Mouse (Mus musculus): ENCODE measurements at regions not wholly inside any gene's neighbourhood (a gene's known extent, or its start where the extent isn't known, plus 50 kb on each side); places are given as distances from the start of the nearest gene placed in this dataset.

DNA sequence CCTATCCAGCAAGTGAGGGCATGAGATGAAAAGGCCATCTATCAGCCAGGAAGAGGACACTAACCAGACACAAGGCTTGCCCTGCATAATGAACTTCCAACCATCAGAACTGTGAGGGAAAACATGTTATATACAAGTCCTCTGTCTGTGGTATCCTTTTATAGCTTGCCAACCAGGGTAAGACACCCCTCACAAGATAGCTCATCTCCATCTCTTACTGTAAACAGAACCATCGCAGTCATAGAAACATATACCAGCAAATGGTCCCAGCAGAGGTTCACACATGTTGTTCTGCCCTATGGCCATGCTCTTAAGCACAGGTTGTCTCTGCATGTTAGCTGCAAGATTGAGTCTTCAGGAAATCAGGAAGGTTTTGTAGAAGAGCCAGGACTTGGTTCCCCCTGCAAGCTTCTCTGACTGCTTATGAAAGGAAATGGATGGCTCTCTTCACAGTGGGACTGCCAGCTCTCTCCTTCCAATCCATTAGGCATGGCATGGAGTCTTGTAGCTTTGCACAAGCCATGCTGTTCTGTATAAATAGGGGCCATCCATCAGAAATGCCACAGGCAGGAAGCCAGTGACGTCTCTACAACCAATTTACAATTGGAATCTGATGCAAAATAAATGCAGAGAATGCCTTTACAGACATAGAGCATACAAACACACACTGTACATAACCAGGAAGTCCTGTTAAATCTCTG lies 1514.0 kb upstream of the Lrrc6 start:
- no peak for DNase-seq (ENCODE audit: low spot score in 2 of 2)

DNA sequence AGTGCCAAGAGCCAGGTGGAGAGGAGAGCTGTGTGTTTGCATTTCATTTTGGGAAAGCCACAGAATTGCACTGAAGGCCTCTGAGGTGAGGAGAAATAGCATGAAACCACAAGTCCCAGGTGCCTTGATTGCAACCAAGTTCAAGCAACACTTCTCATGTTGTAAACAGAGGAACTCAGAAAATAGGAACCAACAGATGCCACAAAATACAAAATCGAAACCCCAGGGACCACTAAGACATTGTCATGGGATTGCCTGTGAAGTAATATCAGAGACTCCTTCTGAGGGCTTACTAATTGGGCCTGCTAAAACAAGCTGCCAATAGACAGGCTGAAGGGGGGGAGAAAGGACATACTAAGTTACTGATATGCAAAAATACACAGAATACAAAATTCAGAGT lies 1510.5 kb upstream of the Lrrc6 start:
- no peak for DNase-seq (ENCODE audit: low spot score in 2 of 2)

DNA sequence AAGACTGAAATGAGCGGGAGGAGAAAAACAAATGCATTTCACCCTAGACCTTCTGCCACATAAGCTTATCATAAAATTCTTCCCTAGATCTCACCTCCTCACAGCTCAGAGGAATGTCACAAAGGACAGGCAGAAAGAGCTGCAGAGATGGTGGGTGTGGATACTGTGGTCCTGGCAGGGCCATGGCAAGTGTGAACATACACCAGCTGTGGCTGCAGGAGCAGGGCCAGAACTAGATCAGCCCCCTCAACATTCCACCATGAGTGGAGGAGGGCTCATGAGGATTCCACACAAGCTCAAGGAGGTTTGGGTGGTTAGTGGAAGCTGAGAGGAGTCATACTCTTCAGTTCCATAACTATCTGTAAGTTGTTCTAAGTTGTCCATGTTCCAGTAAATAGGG lies 1509.5 kb upstream of the Lrrc6 start:
- no peak for DNase-seq (ENCODE audit: low spot score in 2 of 2)

DNA sequence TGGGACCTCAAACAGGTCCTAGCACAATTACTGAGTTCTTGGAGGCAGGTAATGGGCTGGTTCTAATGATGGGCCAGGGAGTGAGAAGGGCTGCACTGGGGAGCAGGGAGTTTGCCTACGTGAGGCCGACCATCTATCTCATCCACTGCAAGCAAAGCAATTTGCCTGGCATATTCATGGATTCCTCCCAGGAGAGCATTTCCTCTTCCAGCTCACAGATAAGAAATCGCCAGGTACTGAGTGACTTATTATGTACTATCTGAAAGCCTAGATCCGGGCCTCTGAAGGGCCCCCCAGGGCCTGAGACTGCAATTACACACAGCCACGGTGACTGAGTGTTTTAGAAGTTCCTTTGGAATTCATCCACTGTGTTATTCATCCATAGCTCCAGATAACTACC lies 1504.1 kb upstream of the Lrrc6 start:
- no peak for DNase-seq (ENCODE audit: low spot score in 2 of 2)

DNA sequence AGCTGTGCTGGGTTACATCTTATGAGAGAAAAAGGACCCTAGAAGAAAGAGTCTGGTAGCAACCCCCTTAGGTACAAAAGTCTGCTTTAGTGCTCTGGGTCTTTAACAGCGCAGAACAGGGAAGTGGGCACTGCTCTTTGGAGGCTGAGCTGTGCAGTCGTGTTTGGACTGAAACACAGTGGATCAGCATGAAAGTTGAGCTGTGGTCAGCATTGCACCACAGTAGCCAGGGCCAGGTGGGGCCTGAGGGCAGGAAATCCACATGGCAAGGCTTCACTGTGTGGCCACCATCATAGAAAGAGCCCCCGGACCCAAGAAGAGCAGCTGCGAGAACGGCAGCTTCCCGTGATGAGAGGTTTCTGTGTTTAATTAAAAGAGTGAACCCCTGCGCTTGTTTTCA lies 1495.8 kb upstream of the Lrrc6 start:
- no peak for DNase-seq (ENCODE audit: low spot score in 2 of 2)

DNA sequence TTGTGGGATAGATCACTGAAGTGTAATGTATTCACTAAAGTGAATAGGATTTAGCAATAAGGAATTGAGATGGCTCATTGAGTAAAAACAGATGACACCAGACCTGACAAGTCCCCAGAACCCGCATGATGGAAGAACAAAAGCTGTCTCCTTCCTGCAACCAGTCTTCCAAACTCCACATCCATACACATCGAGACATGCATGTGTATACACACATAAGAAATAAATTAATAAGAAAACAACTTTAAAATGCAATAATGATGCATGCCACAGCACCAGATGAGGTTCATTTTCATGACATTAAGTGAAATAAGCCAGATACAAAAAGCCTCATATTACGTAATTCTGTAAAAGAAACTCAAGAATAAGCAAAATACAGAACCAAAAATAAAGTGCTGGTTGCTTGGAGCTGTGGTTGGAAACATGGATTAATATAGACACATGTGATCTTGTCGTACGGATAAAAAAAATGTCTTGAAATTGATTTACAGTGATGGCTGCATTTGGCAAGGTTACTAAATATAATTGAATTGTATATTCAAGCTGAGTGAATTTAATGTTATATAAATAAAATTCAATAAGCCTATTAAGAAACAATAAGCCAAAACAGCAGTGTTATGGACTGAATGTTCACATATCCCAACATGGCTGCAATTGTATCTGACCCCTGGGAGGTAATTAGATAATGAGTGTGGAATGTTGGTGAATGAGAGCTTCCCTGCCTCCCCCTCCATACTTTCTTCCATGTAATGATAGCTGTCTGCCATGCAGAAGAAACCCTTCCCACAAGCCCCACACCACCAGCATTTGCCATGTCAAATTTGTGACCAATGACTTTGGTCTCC lies 1488.9 kb upstream of the Lrrc6 start:
- DNase-seq (ENCODE audit: low spot score in 2 of 2): no peak

DNA sequence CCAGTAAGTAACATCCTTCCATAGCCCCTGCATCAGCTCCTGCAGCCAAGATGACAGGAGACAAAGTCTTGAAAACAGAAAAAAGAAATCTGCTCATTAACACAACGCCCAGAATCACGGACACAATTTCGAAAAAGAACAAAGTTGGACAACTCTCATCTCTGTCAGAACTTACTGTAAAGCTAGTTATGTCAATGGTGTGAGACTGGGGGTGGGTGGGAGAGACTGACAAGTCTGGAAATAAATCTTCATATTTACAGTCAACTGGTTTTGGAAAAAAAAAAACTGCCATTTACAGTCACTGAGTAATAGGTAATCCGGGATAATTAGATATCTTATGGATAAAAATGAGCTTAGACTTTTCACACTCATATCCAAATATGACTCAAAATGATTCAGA lies 1487.2 kb upstream of the Lrrc6 start:
- no peak for DNase-seq (ENCODE audit: low spot score in 2 of 2)

DNA sequence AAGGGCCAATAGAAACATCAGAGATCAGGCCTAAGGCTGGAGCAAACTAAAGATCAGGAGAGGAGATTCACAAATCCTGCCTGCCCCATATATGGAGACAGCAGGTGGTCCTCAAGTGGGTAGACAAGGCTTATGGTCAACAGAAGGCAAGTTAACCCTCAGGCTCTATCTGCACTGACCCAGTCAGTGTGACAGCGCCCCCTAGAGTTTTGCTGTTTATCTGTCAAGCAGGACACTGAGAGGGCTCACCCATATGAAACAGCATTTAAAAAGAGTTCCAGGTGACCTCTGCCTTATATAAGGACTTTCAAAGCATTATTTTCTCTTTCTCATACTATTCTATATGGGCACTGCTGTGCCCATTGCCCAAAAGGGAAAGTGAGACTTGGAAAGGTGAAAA lies 1482.5 kb upstream of the Lrrc6 start:
- DNase-seq (ENCODE audit: low spot score in 2 of 2): no peak

DNA sequence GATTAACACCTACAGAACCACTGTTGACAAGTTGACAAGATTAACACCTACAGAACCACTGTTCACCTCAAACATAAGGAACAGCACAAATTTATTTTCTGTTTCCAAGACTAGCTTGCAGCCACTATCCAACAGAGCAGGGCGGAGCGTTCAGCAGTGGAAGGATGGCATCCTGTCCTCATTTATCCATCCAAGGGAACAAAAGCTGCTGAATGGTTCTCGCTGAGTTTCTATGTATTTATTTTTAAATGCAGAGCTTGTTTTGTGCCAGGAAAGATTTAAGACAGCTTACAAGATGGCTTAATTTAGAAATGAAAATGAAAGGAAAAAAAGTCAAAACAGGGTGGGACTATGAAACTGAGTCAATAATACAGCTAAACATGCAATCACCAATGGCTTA lies 1481.2 kb upstream of the Lrrc6 start:
- no peak for DNase-seq (ENCODE audit: low spot score in 2 of 2)

DNA sequence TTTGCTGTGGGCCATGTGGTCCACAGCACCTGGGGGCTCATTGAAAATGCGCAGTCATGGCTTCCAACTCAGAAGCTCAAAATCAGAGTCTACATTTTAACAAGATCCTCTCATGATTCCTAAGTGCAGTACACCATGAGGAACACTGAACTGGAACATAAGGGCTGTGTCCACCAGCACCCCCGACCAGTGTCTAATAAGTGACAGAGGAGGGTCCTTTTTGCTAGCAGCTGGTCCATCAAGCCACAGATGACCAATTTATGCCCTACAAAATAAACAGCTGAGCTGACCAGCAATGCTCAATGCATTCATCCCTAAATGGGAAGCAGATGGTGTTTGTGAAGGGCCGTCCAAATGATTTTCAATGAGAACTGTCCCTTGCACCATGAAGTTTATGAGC lies 1478.7 kb upstream of the Lrrc6 start:
- no peak for DNase-seq (ENCODE audit: low spot score in 2 of 2)

DNA sequence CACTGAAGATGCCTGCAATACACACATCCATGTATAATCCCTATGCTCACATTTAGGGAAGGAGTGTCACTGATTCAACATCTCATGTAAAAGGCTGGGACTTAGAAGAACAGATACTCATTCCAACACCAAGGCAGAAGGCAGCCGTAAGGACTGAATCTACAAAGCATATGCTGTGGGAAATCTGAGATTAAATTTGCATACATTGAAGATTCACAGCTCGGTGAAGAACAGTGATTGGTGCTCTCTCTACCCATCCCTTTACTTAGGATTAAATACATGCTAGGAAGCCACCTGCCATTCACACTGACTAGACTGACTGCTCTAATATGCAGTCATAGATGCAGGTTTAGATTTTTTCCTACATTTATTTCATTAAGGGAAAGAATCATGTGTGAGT lies 1476.5 kb upstream of the Lrrc6 start:
- DNase-seq (ENCODE audit: low spot score in 2 of 2): no peak

DNA sequence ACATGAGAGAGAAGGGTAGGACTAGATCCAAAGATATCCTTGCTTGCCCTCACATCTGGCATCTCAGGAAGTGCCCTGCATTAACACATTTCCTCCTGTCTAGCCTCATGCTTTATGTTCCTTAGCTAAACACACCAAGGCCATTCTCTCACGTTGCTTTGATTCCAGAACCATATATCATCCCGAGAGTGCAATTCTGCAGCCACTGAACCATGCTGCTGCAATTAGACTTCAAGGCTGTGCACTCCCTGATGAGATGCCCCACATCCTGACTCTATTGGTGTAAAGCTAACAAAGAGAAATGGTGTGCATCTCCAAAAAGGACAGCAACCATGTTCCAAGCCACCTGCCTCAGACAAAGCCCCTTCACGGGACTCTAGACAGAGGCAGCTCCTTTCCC lies 1471.3 kb upstream of the Lrrc6 start:
- DNase-seq (ENCODE audit: low spot score in 2 of 2): no peak

DNA sequence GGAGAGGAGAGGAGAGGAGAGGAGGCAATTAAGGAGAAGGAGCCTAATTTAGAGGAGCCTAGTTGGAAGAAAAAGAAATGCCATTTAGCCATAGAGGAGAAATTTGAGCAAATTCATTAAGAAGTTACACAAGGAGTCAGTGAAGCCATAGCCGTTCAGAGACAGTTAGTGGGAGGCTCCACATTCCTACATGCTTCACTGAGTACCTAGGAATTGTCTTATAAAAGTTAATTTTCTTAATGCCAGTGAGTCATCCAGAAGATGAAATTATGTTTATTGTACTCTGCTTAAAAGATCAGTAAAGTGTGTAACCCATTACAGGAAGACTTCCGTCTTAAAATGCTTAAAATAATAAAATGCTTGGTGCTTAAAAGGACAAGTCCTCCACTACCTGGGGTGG lies 1453.5 kb upstream of the Lrrc6 start:
- no peak for DNase-seq (ENCODE audit: low spot score in 2 of 2)

DNA sequence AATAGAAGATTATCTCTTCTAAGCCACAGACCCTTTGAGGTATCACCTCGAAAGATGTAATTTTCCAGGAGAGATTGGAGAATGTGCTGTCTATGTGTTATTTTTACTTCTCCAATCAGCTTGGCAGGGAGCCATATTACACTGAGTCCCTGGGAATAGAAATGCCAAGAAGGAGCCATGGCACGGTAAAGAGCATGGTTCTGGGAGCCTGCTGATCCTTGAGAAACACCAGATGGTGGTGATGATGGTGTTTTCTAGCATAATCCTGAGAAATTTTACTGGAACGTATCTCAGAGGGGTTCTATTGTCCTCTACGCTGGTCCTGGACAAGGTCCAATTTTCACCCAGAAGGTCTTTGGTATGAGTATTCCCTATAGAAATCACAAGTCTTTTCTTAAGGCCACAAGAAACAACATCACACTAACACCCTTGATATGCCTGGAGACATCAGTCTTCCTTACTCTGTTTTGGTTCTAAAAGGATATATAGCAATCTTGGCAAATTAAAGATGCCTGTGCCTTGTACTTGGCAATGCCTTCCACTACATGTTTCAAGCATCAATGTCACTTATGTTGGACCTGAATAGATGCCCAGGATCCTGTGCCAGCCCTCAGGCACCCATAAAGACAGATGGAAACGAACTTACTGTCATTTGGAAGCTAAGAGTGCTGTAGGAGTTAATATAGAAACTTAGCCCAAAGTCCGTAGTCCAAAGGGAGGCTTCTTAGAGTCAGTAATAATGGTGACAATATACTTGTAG lies 1449.8 kb upstream of the Lrrc6 start:
- DNase-seq (ENCODE audit: low spot score in 2 of 2): no peak

DNA sequence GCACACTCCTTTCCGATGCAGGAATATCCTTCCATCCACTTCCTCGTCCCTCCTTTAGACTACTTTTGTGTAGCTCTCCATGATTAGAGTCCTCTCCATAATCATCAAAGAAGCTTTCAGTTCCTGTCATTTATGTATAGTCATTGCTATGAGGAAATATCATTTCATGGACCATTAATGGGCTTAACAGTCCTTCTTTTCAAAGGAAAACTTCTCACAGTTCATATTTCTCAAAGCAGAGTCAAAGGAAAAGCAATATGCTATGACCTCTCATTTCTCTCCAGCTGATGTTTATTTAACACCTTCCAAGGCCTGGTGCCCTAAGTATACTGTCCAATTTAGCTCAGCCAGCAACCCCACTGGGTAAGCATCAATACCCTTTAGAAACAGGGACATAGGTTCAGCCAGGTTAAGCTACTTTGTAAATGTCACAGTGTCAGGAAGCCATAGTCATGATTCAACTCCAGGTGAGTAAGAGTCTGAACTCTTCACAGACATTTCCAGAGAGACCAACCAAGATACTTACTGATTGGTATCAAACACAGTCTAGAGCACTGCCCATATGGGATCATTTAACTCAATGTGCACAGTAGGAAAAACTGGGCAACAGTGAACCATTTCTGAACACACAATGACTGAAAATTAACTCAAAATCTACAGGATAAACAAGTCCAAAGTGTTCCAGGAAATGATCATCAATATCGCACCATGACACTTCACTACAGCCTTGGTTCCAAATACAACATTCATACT lies 1443.8 kb upstream of the Lrrc6 start:
- DNase-seq (ENCODE audit: low spot score in 2 of 2): no peak

DNA sequence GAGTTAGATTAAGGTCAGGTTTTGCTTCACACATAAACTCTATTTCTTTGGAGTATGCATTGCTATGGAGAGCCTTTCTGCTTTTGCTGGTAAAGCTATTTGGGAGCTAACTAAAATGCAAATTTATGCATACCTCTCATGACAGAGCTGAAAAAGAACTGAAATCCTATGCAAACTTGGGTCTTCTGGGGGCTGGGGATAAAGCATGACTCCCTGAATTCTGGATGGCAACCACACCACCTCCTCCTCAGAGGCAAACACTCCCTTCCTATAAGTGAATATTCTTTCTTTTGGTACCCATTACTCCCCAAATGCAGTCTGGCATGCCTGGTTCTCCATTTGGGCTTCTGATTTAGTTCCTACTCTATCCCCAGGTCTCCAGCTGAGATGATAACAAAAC lies 1442.3 kb upstream of the Lrrc6 start:
- DNase-seq (ENCODE audit: low spot score in 2 of 2): peak; percentile 9 to 10

DNA sequence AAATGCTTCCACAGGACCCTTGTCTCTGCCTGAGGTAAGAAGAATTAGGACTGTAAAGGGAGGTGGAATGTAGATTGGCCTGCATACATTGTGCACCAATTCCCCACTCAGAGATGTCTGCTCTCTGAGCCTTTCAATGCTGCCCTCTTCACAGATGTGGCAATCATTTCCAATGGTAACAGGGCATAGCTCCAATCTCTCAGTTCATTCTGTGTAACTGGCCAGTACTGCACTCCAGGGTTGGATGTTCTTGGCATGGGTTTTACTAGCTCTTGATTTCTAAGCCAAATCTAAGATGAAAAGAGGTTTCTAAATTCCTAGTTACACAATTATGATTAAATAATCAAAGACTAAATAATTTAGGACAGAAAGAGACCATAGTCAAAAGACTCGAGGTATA lies 1439.8 kb upstream of the Lrrc6 start:
- DNase-seq (ENCODE audit: low spot score in 2 of 2): no peak

DNA sequence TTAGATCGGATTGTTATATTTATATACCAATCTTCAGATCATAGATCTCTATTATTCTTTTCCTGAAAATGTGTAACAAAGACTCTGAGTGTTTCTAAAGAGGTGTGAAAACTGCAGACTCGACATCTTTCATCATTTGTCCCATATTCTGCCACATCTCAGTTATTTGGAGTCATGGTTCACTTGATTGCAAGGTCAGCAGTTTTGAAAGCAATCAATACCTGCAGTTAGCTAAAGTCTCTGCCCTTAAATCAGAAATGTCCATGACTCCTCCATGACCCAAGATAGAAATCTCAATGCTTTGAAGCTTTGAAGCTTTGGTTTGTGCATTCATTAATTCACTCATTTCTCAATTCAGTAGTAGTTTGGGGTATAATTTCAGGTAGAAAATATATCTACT lies 1424.2 kb upstream of the Lrrc6 start:
- DNase-seq (ENCODE audit: low spot score in 2 of 2): no peak

DNA sequence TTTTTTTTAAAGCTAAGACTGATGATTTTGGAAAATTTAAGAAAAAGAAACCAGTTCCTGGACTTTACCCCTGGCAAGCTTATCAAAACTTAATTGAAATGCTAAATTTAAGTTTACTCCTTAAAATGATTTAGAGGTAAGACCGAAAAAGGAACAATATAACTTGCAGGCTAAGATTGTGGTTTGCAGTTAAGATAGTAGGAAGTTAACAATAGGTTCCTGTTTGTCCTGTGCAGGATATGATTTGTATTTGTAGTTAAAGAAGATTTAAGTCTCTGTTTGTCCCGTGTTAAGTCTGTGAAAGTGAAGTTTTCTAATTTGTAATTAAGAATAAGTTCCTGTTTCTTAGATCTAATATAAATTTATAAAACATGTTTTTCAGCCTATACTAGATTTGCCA lies 1406.3 kb upstream of the Lrrc6 start:
- no peak for DNase-seq (ENCODE audit: low spot score in 2 of 2)

DNA sequence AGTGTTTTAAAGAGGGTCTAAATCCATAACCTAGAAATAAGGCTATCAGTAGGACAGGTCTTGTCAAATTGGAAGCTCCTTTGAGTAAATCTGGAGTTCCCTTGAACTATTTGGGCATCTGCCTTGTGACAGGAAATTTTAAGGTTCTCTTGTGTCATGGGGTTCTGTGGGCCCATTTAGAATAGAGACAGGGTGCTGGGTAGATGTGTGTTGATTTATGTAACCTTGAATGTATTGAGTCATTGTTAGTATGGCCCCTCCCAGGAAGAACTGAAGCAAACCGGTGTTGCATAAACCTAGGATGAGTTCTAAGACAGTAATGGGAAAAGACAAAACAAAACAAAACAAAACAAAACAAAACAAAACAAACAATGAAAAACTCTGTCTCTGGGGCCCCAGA lies 1404.6 kb upstream of the Lrrc6 start:
- no peak for DNase-seq (ENCODE audit: low spot score in 2 of 2)

DNA sequence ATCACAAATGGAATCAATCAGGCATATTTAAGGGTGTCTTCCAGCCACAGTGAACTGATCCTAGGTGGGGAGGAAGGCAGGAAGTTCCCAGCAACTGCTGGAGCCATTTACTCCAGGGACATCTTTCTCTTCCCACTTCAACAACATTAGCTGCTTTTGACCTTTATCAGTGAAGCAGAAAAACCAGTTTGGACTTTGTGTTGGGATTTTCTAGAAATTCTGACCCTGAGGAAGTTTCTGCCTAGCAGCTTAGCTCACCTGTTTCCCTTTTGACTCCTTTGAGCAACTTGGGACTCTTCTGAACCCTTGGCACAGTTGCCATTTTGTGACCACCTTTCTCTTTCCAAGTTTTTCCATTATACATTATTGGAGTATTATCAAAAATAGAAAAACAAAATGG lies 1403.9 kb upstream of the Lrrc6 start:
- DNase-seq (ENCODE audit: low spot score in 2 of 2): no peak

DNA sequence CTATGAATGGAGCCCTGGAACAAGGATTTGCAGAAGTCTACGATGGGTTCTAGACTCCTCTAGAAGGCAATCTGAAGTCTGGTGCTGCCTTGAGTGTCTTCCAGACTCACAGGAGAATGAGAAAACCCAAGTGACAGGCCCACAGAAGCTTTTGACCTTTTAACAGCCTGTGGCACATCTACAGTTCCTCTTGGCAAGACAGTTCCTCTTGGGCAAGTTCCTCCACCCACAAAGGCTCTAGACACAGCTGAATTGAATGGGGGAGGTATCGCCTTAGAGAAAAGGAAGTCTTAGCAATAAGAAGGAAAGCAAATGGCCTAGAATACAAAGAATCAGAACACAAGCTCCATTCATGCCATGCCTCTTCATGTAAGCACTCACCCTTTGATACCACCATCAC lies 1402.3 kb upstream of the Lrrc6 start:
- DNase-seq (ENCODE audit: low spot score in 2 of 2): no peak

Measured in frontal cortex, postnatal 14 days (tissue).